Mouse (Mus musculus): Measurements from ENCODE around the gene Olfr802. TPM values are rescaled to one million over a fixed set of nuclear protein-coding genes. Genes with fewer than 3 reads are reported as not detected.

The Olfr802 gene
- under 1 TPM in 1 of 2 experiments, not detected in 1; 0.05 TPM for total RNA-seq (2021)

DNA sequence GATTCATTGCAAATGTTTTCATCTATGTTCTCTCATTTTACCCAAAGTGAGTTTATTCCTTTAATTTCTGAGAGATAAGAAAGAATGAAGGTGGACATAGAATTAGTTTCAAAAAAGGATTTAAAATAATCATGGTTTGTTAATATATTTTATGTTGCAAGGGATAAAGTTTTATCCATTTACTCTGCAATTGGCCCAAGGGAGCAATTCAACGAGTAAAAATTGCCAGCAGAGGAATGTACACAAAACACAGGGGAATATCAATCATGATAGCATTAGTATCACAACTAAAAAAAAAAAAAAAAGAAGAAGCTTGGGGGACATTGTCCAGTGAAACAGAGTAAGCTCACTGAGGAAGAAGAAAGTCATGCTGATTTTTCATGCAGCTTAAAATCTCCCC lies at the start of gene Olfr802:
Gene Olfr802, minus strand, starts transcription at position 101 of the 400 bp plus-strand sequence.
- no peak for DNase-seq

DNA sequence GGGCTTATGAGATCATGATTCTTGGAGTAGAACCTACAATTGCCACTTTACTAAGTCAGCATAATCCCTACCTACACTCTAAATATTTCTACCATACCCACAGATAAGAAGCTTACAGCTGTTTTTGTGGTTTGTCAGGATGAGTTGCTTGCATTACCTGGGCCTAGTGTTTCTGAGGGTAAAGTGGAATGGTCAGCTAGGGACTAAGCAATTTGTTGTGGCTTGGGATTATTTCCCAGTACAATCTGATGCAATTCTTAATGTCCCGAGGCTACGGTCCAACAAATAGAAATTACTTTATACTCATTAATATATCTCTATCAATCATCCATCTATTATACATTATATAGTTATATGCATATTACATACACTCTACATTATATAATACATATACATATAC lies 41.3 kb upstream of the Olfr802 start, which contains the start of gene Olfr805:
Gene Olfr805, minus strand, starts transcription at position 101 of the 400 bp plus-strand sequence.
- DNase-seq, result no peak

DNA sequence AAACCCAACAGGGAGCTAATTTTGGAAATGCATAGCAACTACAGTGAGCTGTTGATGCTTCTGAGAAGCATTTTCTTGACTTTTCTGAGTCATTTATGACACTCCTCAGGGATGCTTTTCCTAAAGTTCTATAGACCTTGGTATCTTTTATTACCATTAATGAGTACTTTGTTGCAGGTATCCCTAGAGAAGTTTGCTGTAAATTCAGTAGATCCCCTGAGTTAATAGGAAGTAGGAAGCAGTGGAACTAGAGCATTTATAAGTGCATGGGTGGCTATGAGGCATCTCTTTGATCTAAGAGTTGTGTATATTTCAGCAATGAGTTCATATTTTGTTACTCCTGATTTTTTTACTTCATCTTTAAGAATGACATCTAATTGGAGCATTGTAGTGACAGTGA lies 14.9 kb upstream of the Olfr802 start, which contains the start of gene Olfr804:
Gene Olfr804, plus strand, starts transcription at position 301 of the 400 bp plus-strand sequence.
- DNase-seq, result no peak

DNA sequence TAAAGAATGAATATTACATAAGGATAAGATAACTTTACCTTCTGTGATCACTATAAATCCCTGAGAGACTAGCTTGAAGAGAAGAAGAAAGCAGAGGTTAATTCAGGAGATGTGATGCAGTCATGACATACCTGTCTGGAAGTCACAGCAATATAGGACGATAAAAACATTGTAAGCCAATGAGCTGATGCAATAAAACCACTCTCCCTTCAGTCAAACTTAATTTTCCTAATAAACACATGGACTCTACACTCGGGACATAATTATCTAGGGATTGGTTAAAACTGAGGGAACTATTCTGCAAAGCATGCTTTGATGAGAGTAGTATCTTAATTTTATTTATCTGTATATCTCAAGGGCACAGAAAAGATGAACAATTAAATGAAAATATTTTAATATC lies 6.2 kb upstream of the Olfr802 start, which contains the start of gene Olfr803:
Gene Olfr803, minus strand, starts transcription at position 101 of the 400 bp plus-strand sequence.
- DNase-seq, result no peak

DNA sequence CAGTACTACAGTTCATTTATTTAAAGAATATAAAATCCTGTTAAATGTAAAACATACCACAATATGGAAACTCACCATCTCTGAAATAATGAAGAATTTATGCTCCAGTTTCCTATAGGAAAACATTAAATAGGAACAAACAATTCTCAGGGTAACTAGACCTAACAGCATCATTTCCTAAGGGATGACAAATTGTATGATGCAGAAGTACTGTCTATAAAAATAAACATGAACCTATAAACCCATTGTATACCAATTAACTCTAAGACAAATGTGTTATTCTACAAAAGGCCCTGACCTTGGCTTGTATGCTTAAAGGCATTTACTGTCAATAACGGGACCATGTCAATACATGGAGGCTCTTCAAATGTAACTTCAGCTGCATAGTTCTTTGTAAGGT lies 14.2 kb downstream of the Olfr802 start, which contains the start of gene Olfr801:
Gene Olfr801, minus strand, starts transcription at position 101 of the 400 bp plus-strand sequence.
- DNase-seq, result no peak

DNA sequence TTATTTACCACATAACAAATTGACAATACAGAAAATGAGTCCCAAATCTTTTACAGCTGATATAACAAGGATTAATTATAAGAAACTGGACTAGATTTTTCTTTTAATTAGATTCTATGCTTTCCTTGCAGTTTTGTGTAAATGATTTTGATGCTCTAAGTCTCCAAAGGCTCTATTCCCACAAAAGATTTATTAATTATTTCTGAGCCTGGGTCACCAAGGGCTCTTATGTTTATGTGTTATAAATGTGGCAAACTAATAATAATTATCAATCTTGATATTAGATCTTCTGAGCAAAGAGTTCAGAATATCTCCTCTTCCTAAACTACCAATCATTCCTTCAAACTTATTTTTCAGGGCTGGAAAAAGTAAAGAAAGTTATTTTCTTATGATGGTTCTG lies 30.6 kb downstream of the Olfr802 start, which contains the start of gene Olfr800:
Gene Olfr800, plus strand, starts transcription at position 301 of the 400 bp plus-strand sequence.
- no peak for DNase-seq

DNA sequence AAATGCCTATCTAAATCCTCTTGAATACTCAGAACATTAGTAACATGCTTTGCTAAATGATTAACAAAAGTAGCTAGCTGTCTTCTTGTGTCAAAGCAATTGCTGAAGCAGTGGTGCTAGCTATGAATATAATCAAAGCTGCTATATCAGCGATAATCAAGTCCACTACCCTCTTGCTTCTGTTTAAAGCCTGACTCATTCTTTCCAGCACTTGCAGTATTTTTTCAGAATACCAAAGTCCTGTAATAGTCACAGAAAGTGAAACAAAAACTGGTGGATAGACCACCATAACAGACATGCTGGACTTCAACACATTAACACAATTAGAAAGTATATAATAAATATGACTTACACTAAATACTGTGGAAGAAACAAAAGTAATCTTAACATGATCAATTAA lies 36.2 kb downstream of the Olfr802 start:
- DNase-seq, result no peak

DNA sequence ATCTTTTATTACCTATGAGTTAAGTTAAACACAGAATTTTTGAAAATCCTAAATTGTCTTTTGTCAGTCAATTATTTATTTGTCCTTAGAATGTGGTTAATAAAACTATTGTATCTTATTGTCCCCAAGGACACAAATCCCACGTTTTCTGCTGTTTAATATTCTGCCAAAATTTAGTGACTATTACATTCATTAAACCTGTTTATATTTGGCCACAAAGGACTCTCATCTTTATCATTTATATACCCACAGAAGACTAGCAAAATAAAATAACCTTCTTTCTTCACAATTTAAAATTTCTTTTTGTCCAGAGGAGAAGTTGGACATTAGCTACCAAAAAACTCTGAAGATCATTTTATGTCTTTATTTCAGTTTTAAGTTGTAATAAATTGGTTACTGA lies 50.8 kb downstream of the Olfr802 start, which contains the start of gene Olfr799:
Gene Olfr799, plus strand, starts transcription at position 301 of the 400 bp plus-strand sequence.
- DNase-seq, result no peak

DNA sequence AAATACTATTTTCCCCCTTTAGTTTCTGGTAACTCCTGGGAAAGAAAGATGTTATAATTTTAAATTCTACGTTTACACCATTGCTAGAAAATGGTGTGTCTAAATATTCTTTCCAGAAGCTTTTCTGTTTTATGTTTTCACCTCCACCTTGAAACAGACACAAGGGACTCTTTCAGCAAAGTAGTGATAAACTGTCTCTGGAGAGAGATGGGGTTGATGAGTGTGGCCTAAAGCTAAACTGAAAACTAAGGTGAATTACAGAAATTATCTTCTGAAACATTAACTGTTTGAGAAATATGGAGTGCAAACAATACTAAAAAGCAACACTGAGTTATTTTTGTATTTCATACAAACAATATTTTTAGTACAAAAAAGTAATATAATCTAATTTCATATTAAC lies 60.1 kb downstream of the Olfr802 start, which contains the start of gene Olfr798:
Gene Olfr798, minus strand, starts transcription at position 101 of the 400 bp plus-strand sequence.
- DNase-seq, result no peak

Small RNAs within 50 kb of the gene (microRNA-seq; reads per million reads assigned to microRNA genes)
- 0 reads per million in 2 experiments for gene Gm24485

Other genes with a start within 250 kb of the Olfr802 start
- not detected for gene Olfr787, start 226.3 kb downstream of the Olfr802 start, total RNA-seq (2021)
- not detected for gene Olfr788, start 217.2 kb downstream of the Olfr802 start, total RNA-seq (2021)
- not detected for gene Olfr789, start 203.4 kb downstream of the Olfr802 start, total RNA-seq (2021)
- not detected for gene Olfr790, start 189.7 kb downstream of the Olfr802 start, total RNA-seq (2021)
- gene Olfr791, start 166.4 kb downstream of the Olfr802 start, total RNA-seq (2021), result not detected
- not detected for gene Olfr792, start 149.0 kb downstream of the Olfr802 start, total RNA-seq (2021)
- not detected for gene Olfr794, start 120.5 kb downstream of the Olfr802 start, total RNA-seq (2021)
- not detected for gene Olfr796, start 75.6 kb downstream of the Olfr802 start, total RNA-seq (2021)
- not detected for gene Olfr798, start 60.2 kb downstream of the Olfr802 start, total RNA-seq (2021)
- not detected for gene Olfr799, start 50.7 kb downstream of the Olfr802 start, total RNA-seq (2021)
- not detected for gene Olfr800, start 30.5 kb downstream of the Olfr802 start, total RNA-seq (2021)
- gene Olfr801, start 14.3 kb downstream of the Olfr802 start, total RNA-seq (2021), result not detected
- not detected for gene Olfr803, start 6.1 kb upstream of the Olfr802 start, total RNA-seq (2021)
- not detected for gene Olfr804, start 15.0 kb upstream of the Olfr802 start, total RNA-seq (2021)
- not detected for gene Olfr805, start 41.2 kb upstream of the Olfr802 start, total RNA-seq (2021)
- gene Olfr806, start 53.8 kb upstream of the Olfr802 start, total RNA-seq (2021), result not detected
- not detected for gene Olfr807, start 69.6 kb upstream of the Olfr802 start, total RNA-seq (2021)
- not detected for gene Olfr808, start 77.3 kb upstream of the Olfr802 start, total RNA-seq (2021)
- not detected for gene Olfr809, start 86.5 kb upstream of the Olfr802 start, total RNA-seq (2021)
- not detected for gene Olfr810, start 106.7 kb upstream of the Olfr802 start, total RNA-seq (2021)
- not detected for gene Olfr811, start 116.2 kb upstream of the Olfr802 start, total RNA-seq (2021)
- not detected for gene Olfr812, start 157.9 kb upstream of the Olfr802 start, total RNA-seq (2021)
- not detected for gene Olfr813, start 167.2 kb upstream of the Olfr802 start, total RNA-seq (2021)
- gene Olfr814, start 191.7 kb upstream of the Olfr802 start, total RNA-seq (2021), result not detected
- gene Olfr815, start 217.7 kb upstream of the Olfr802 start, total RNA-seq (2021), result not detected
- not detected for gene Olfr816, start 227.4 kb upstream of the Olfr802 start, total RNA-seq (2021)

All from layer of hippocampus, postnatal 36 days (tissue).